Mouse (Mus musculus): ENCODE measurements around the gene Rgs7. TPM values are rescaled to one million over a fixed set of nuclear protein-coding genes. Genes with fewer than 3 reads are reported as not detected.

Rgs7 gene
- polyA plus RNA-seq, 1 experiment, result 0.05 TPM

DNA sequence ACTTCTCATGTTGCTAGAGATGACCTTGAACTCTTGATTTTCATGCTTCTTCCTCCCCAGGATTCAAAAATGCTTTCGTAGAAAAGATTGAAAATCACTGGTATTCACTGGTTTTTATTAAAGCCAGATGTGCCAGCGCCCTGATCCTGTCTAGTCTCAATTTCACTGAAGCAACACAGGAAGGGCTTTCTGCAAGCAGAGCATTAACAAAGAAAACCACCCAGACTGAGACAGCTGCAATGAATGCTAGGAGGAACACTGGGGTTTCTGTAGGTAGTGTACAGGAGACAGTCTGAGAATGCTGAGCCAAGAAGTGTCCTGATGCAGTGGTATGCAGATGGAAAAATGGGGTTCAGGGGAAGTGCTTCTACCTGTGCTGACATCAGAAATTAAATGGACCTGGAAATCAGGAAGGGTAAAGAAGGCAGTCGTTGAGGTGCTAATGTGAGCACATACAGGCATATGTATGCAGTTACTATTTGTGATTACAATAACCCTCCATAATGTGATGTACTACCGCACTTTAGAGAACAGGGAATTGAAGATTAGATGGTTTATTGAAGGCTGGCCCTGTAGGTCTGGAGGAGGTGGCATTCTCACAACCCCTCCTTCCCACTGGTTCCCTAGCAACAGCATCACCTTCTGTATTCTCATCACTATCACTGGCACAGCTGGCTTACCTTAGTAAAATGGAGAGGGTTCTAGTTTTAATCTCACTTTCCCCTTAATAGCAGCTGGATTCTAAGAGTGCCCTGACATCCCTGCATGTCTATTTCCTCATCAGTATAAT is 412.3 kb downstream of the Rgs7 start:
- H3K4me1 ChIP-seq (ENCODE audit: control insufficient read depth, insufficient read depth, insufficient read length, low read length), result no peaks in the 10 kb centered on the region
- H3K27me3 ChIP-seq (ENCODE audit: control insufficient read depth, insufficient read depth, low read length), result no peaks in the 10 kb centered on the region
- H3K4me3 ChIP-seq (ENCODE audit: low read depth, low read length), result no peak overlapping the region
- H3K36me3 ChIP-seq (ENCODE audit: control insufficient read depth, insufficient read depth, low read length), result no peaks in the 10 kb centered on the region
- TF ChIP-seq POLR2A (IDR thresholded peaks at IDR 0.05; ENCODE audit: low read depth, low read length) (no peak), CTCF (IDR thresholded peaks at IDR 0.05; ENCODE audit: extremely low read depth, insufficient read length, insufficient replicate concordance, low read depth, low read length) (no peak)
- H3K27ac ChIP-seq (ENCODE audit: insufficient read depth, low read depth, low read length), result no peak overlapping the region
- WGBS, result 75% methylated on average over 4 of the region's 4 CpGs

DNA sequence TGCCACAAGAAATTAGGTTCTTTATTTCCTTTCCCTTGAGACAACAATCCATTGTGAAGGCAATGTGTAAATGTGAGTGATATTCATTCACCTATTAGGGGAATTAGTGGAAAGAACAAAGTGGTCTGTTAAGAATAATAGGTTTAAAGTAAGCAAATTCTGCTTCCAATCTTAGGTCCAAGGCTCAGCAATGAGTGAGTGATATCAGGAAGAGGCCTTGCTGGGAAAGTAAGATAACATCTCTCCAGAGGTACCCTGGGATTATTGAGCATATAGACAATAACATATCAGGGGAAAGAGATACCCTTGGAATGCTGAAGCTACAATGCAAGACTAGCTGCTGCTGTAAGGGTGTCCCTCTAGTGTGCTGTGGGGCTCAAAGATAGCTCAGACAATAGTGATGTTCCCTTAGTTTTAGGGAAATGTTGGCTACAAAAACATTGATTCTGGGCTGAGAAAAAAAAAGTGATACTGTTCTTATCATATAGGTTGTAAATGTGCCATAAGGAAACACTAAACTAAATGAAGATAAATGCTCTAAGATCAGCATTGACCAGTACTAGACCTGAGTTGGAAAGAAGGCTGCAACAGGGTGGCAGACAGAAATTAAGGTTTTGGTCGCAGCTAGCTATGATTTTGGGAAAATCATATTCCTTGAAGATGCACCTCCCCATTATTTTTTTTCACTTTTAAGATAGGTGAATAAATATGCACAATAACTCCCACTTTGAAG is 418.6 kb downstream of the Rgs7 start:
- TF ChIP-seq POLR2A (IDR thresholded peaks at IDR 0.05; ENCODE audit: low read depth, low read length) (no peak), CTCF (IDR thresholded peaks at IDR 0.05; ENCODE audit: extremely low read depth, insufficient read length, insufficient replicate concordance, low read depth, low read length) (no peak)
- H3K36me3 ChIP-seq (ENCODE audit: control insufficient read depth, insufficient read depth, low read length), result no peaks in the 10 kb centered on the region
- 40% methylated on average over 1 of the region's 1 CpGs for WGBS
- H3K4me3 ChIP-seq (ENCODE audit: low read depth, low read length), result no peak overlapping the region
- H3K4me1 ChIP-seq (ENCODE audit: control insufficient read depth, insufficient read depth, insufficient read length, low read length), result no peaks in the 10 kb centered on the region
- H3K27ac ChIP-seq (ENCODE audit: insufficient read depth, low read depth, low read length), result no peak overlapping the region
- H3K27me3 ChIP-seq (ENCODE audit: control insufficient read depth, insufficient read depth, low read length), result no peaks in the 10 kb centered on the region

DNA sequence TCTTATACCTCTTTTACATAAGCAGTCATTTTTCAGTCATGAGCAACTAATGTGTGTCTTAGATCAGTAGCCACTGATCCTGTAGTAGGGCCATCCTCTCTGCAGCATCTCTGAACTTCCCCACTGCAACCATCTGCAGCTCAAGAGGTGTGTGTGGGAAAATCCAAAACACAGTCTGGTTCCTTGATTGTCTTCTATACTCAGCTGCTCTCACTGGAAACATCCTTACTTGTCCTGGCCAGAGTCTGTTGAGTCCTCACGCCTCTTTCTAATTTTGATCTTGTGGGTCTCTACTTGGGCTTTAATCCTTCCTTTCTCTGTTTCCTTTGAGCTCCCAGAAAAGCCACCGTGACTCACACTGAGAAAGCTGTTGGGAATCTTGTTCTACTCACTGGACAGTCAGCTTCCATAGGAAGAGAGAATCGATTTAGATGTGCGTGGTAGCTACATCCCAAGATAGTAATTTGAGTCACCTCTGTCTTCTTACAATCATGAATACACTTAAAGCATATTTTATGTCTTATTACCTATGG is 422.5 kb downstream of the Rgs7 start:
- Histone ChIP-seq H3K4me3 (ENCODE audit: low read depth, low read length) (no peak overlapping the region), H3K4me1 (ENCODE audit: control insufficient read depth, insufficient read depth, insufficient read length, low read length) (no peaks in the 10 kb centered on the region), H3K27ac (ENCODE audit: insufficient read depth, low read depth, low read length) (no peak overlapping the region), H3K27me3 (ENCODE audit: control insufficient read depth, insufficient read depth, low read length) (no peaks in the 10 kb centered on the region), H3K36me3 (ENCODE audit: control insufficient read depth, insufficient read depth, low read length) (no peaks in the 10 kb centered on the region)
- WGBS, result 79% methylated on average over 4 of the region's 4 CpGs
- TF ChIP-seq POLR2A (IDR thresholded peaks at IDR 0.05; ENCODE audit: low read depth, low read length), result no peak
- TF ChIP-seq CTCF (IDR thresholded peaks at IDR 0.05; ENCODE audit: extremely low read depth, insufficient read length, insufficient replicate concordance, low read depth, low read length), result no peak

DNA sequence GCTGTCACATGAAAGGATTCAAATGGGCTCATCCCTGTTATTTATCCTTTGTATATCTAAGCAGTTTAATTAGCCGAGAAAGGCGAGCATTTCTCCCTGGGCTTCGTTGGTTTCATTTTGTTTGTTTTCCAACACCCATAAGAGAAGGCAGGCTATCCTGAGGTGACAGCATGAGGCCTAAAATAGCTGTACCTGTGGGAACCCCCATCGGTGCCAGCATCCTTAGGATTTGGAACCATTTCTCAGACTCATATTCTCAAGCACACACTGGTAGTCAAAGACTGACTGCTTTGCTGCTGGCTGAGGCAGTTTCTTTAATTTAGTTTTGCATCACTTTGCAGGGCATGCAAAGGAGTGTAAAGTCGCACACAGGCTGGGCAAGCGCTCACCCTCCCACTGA is 443.2 kb downstream of the Rgs7 start:
- 83% methylated on average over 6 of the region's 6 CpGs for WGBS
- no peak overlapping the region for H3K27ac ChIP-seq (ENCODE audit: insufficient read depth, low read depth, low read length)
- no peak for TF ChIP-seq POLR2A (IDR thresholded peaks at IDR 0.05; ENCODE audit: low read depth, low read length)
- TF ChIP-seq CTCF (IDR thresholded peaks at IDR 0.05; ENCODE audit: extremely low read depth, insufficient read length, insufficient replicate concordance, low read depth, low read length), result no peak
- H3K4me1 ChIP-seq (ENCODE audit: control insufficient read depth, insufficient read depth, insufficient read length, low read length), result no peaks in the 10 kb centered on the region
- H3K4me3 ChIP-seq (ENCODE audit: low read depth, low read length), result no peak overlapping the region
- no peaks in the 10 kb centered on the region for H3K36me3 ChIP-seq (ENCODE audit: control insufficient read depth, insufficient read depth, low read length)
- no peaks in the 10 kb centered on the region for H3K27me3 ChIP-seq (ENCODE audit: control insufficient read depth, insufficient read depth, low read length)

DNA sequence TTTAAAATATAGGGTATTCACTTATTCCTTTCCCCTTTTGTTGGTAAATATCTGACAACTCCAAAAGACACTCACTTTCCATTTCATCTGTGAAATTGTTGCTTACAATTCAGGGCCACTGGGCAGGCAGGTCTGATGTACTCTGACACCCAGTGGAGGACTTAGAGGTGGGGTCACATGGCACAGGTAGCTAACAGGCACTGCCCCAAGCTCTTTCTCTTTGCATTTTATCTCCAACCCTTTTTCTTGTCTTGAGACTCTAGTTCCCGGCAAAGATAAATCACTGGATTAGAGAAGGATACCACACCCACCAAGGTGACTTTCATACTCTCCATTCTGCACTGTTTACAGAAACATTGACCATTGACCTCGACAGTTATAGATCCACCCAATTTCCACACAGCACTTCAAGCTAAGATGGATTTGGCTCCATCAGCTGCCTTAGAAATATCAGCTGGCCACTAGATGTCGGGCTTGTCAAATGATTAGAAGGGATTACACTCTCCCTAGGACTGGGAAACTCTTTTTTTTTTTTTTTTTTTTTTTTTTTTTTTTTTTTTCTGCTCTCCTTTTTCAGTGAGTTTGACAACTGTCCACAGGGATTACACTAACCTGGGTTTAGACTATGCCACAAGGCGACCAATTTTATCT is 451.0 kb downstream of the Rgs7 start:
- Histone ChIP-seq H3K4me1 (ENCODE audit: control insufficient read depth, insufficient read depth, insufficient read length, low read length) (no peaks in the 10 kb centered on the region), H3K27me3 (ENCODE audit: control insufficient read depth, insufficient read depth, low read length) (no peaks in the 10 kb centered on the region), H3K36me3 (ENCODE audit: control insufficient read depth, insufficient read depth, low read length) (no peaks in the 10 kb centered on the region), H3K4me3 (ENCODE audit: low read depth, low read length) (no peak overlapping the region), H3K27ac (ENCODE audit: insufficient read depth, low read depth, low read length) (no peak overlapping the region)
- WGBS, result 32% methylated on average over 4 of the region's 4 CpGs
- TF ChIP-seq POLR2A (IDR thresholded peaks at IDR 0.05; ENCODE audit: low read depth, low read length), result no peak

DNA sequence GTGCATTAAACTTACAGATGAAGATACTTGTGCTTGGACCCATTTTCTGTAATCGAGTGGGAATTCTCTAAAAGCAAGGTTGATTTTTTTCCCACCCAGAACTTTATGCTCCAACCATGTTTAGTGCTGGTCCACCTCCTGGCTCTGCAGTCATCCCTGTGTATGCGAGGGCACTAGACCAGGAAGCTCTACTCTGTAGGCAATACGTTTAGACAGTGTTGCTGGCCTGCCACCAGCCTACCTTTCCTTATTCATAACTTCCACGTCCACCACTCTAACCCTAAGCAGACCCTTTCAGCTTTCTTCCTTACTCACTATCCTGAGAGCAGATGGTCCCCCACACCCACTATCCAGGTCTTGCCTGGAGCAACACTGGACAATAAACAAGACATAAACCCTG is 452.3 kb downstream of the Rgs7 start:
- 80% methylated on average over 4 of the region's 4 CpGs for WGBS
- no peak for TF ChIP-seq CTCF (IDR thresholded peaks at IDR 0.05; ENCODE audit: extremely low read depth, insufficient read length, insufficient replicate concordance, low read depth, low read length)
- TF ChIP-seq POLR2A (IDR thresholded peaks at IDR 0.05; ENCODE audit: low read depth, low read length), result no peak

DNA sequence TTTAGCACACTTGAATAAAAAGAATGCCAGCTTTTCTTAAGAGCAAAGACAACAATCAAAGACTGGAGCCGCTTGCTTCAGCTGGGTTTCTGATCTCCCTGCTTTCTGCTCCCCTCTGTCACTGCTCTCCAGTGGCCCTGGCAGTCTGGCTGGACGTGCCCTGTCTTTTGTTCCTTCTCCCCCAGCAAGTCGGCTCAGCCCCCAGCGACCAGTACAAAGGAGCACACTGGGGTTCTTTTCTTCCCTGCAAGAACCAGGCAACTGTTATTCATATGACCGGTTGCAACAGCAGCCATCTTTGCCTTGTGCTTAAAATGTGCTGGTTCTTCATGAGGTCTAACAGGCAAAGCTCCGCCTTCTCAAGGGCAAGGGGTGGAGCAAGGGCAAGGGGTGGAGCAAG is 452.7 kb downstream of the Rgs7 start:
- TF ChIP-seq CTCF (IDR thresholded peaks at IDR 0.05; ENCODE audit: extremely low read depth, insufficient read length, insufficient replicate concordance, low read depth, low read length), result no peak
- TF ChIP-seq POLR2A (IDR thresholded peaks at IDR 0.05; ENCODE audit: low read depth, low read length), result no peak
- H3K4me1 ChIP-seq (ENCODE audit: control insufficient read depth, insufficient read depth, insufficient read length, low read length), result no peaks in the 10 kb centered on the region
- WGBS, result 72% methylated on average over 6 of the region's 6 CpGs

More for the DNA sequence above, 452.3 kb downstream of the Rgs7 start:
- Histone ChIP-seq H3K36me3 (ENCODE audit: control insufficient read depth, insufficient read depth, low read length) (no peaks in the 10 kb centered on the region), H3K4me1 (ENCODE audit: control insufficient read depth, insufficient read depth, insufficient read length, low read length) (no peaks in the 10 kb centered on the region), H3K27me3 (ENCODE audit: control insufficient read depth, insufficient read depth, low read length) (no peaks in the 10 kb centered on the region), H3K4me3 (ENCODE audit: low read depth, low read length) (no peak overlapping the region), H3K27ac (ENCODE audit: insufficient read depth, low read depth, low read length) (no peak overlapping the region)

More for the DNA sequence above, 452.7 kb downstream of the Rgs7 start:
- H3K27ac ChIP-seq (ENCODE audit: insufficient read depth, low read depth, low read length), result no peak overlapping the region
- no peaks in the 10 kb centered on the region for H3K36me3 ChIP-seq (ENCODE audit: control insufficient read depth, insufficient read depth, low read length)
- H3K4me3 ChIP-seq (ENCODE audit: low read depth, low read length), result no peak overlapping the region
- H3K27me3 ChIP-seq (ENCODE audit: control insufficient read depth, insufficient read depth, low read length), result no peaks in the 10 kb centered on the region
